Mouse (Mus musculus) cerebellum, adult 9-10 months (tissue): ENCODE data around the gene Cpd.

Source experiments
- DNase-seq: peaks from one replicate; pipeline ENCODE4 v3.0.0; 2022

Cpd gene

GRCm38 (mm10) chr11:76846878-76847222 is at the start of gene Cpd:
TSS of gene Cpd (minus strand) at chr11:76847018.
- peak; percentile 97 for DNase-seq

GRCm38 (mm10) chr11:76896360-76896759 is 49.5 kb upstream of the Cpd start:
- DNase-seq = no peak

GRCm38 (mm10) chr11:76894240-76894639 is 47.4 kb upstream of the Cpd start:
- peak; percentile 78 for DNase-seq

GRCm38 (mm10) chr11:76893570-76893969 is 46.8 kb upstream of the Cpd start:
- no peak for DNase-seq

GRCm38 (mm10) chr11:76892972-76893371 is 46.2 kb upstream of the Cpd start:
- DNase-seq = no peak

- DNase-seq = no peak
Measured at GRCm38 (mm10) chr11:76891738-76892349, 45.0 kb upstream of the Cpd start.

GRCm38 (mm10) chr11:76891171-76891570 is 44.4 kb upstream of the Cpd start:
- no peak for DNase-seq

- DNase-seq = no peak
Measured at GRCm38 (mm10) chr11:76889339-76890164, 42.7 kb upstream of the Cpd start.

- DNase-seq = no peak
Measured at GRCm38 (mm10) chr11:76884451-76884850, 37.6 kb upstream of the Cpd start.

- DNase-seq = no peak
Measured at GRCm38 (mm10) chr11:76879816-76880215, 33.0 kb upstream of the Cpd start.

GRCm38 (mm10) chr11:76874766-76875165 is 27.9 kb upstream of the Cpd start:
- no peak for DNase-seq

- no peak for DNase-seq
Measured at GRCm38 (mm10) chr11:76873865-76874264, 27.0 kb upstream of the Cpd start.

- DNase-seq = no peak
Measured at GRCm38 (mm10) chr11:76872556-76873234, 25.9 kb upstream of the Cpd start.

- peak; percentile 74 for DNase-seq
Measured at GRCm38 (mm10) chr11:76861185-76861584, 14.4 kb upstream of the Cpd start.

- no peak for DNase-seq
Measured at GRCm38 (mm10) chr11:76859261-76859660, 12.4 kb upstream of the Cpd start.

- DNase-seq = no peak
Measured at GRCm38 (mm10) chr11:76858781-76859180, 12.0 kb upstream of the Cpd start.

- peak; percentile 48 for DNase-seq
Measured at GRCm38 (mm10) chr11:76857111-76857510, 10.3 kb upstream of the Cpd start.

GRCm38 (mm10) chr11:76856601-76857000 is 9.8 kb upstream of the Cpd start:
- DNase-seq = no peak

GRCm38 (mm10) chr11:76854475-76855341 is 7.9 kb upstream of the Cpd start:
- no peak for DNase-seq

GRCm38 (mm10) chr11:76851512-76851911 is 4.7 kb upstream of the Cpd start:
- DNase-seq = peak; percentile 6

GRCm38 (mm10) chr11:76849596-76849995 is 2.8 kb upstream of the Cpd start:
- peak; percentile 19 for DNase-seq

GRCm38 (mm10) chr11:76848081-76848480 is 1.3 kb upstream of the Cpd start:
- no peak for DNase-seq

- DNase-seq = no peak
Measured at GRCm38 (mm10) chr11:76847354-76847753, 536 bp upstream of the Cpd start.
